Mouse (Mus musculus): ENCODE measurements around the gene Olfr1284. TPM values are rescaled to one million over a fixed set of nuclear protein-coding genes. Genes with fewer than 3 reads are reported as not detected.
A peak's percentile ranks its signal among the peaks of the same experiment; 100 is the strongest.
"Not testable (repeated sequence)": the region's sequence is repeated elsewhere in the genome, so short reads cannot be mapped to it uniquely, and the experiment has no call there.

Olfr1284 gene
- total RNA-seq (2021) = not detected

DNA sequence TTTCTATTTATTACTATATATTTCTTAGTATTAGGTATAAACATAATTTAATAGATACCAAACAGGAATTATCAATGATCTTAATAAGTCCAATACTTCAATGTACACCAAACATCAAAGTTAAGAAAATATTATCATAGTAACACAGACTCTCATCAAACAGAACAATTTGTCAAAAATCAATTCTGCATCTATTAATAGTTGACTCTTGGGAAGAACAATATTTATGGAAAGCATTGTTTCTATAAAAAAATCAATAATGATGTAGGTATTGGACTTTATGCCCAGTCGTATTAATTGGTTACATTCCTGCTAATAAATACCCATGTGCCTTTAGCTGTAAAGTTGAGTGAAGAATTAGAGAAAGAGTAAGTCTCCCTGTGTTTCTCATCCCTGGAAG is at the start of gene Olfr1284:
Gene Olfr1284, plus strand, starts transcription at position 301 of the 400 bp plus-strand sequence.
- DNase-seq (ENCODE audit: low spot score in 2 of 2) = no peak
- intact Hi-C loops (cut with DNase I) = no loop called here

DNA sequence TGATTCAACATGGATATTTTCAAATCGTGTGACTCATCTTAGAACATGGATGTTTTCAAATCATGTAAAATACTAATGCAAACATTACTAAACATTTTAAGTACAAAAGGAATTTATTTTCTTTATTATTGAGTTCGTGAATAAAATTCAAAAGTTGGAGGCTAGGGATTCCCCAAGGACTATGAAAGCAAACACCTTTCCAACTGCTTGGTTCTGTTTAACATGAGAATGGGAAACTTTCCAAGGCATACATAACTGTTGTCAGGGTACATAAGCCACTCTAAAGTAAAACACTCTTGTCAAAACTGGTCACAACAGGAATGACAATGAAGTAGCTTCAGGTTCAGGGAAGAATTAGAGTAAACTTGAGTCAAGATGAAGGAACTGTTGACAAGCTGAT is 49.1 kb upstream of the Olfr1284 start, which contains the start of gene Olfr1281:
Gene Olfr1281, plus strand, starts transcription at position 301 of the 400 bp plus-strand sequence.
- no peak for DNase-seq (ENCODE audit: low spot score in 2 of 2)
- intact Hi-C loops (cut with DNase I) = no loop called here

DNA sequence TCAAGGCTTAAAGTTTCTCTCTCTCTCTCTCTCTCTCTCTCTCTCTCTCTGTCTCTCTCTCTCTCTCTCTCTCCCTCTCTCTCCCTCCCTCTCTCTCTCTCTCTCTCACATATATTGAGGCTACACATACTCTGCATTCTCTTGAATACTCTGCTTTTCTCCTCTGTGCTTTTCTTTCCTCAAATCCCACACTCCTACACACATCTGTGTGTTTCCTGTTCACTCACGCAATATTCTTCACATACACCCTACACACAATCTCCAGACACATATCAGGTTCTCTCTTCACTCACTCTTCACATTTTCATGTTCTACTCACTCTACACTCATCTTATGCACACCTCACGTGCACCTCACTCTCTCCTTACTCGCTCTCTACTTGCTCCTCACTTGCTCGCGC is 41.6 kb upstream of the Olfr1284 start:
- intact Hi-C loops (cut with DNase I) = not testable (repeated sequence)
- DNase-seq (ENCODE audit: low spot score in 2 of 2) = peak; percentile 1 to 49

DNA sequence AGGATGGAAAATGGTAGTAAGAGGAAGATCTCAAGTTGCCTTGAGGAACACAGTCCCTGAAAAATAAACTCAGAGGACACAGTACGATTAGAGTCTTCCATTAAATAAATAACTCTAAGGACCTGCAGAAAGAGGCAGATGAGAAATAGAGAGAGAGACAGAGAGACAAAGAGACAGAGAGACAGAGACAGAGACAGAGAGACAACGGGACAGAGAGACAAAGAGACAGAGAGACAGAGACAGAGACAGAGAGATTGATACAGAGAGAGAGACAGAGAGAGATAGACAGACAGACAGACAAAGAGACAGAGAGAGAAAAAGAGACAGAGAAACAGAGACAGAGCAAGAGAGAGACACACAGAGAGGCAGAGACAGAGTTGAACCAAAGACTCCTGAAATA is 39.3 kb upstream of the Olfr1284 start, which contains the start of gene Olfr1282:
Gene Olfr1282, minus strand, starts transcription at position 101 of the 400 bp plus-strand sequence.
- intact Hi-C loops (cut with DNase I) = no loop called here
- no peak for DNase-seq (ENCODE audit: low spot score in 2 of 2)

DNA sequence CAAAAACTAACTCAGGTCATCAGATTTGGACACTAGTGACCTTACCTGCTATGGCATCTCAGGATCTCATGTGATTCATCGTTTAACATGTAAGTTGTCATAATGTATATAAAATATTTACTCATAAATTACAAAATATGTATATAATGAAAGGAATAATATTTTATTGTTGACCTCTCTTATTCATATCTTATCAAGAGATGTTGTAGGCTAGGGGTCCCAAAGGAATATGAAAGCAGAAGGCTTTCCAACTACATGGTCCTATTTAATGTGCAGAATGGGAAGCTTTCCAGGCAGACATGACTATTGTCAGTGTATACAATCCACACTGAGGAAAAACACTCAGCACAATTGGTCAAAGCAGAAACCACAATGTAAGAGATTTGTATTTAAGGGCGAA is 8.8 kb upstream of the Olfr1284 start, which contains the start of gene Olfr1283:
Gene Olfr1283, plus strand, starts transcription at position 301 of the 400 bp plus-strand sequence.
- intact Hi-C loops (cut with DNase I) = no loop called here
- no peak for DNase-seq (ENCODE audit: low spot score in 2 of 2)

DNA sequence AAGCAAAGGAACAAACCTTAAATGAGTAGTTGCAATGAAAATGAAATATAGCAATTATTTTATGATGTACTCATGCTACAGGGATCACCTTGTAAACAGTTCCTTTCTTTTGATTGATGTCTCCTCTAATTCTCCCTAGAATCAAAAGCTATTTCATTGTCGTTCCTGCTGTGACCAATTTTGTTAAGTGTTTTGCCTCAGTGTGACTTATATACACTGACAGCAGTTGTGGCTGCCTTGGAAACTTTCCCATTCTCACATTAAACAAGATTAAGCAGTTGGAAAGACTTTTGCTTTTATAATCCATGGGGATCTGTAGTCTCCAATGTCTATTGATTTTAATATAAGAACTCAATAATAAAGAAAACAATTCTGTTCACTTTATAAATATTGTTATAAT is 47.6 kb downstream of the Olfr1284 start, which contains the start of gene Olfr1286:
Gene Olfr1286, minus strand, starts transcription at position 185 of the 400 bp plus-strand sequence.
- intact Hi-C loops (cut with DNase I) = no loop called here
- DNase-seq (ENCODE audit: low spot score in 2 of 2) = no peak

Other genes with a start within 250 kb of the Olfr1284 start
- gene Gm15130, start 222.6 kb upstream of the Olfr1284 start, total RNA-seq (2021) = not detected
- gene 4930430A15Rik, start 145.9 kb upstream of the Olfr1284 start, total RNA-seq (2021) = not detected
- gene Olfr1275, start 140.2 kb upstream of the Olfr1284 start, total RNA-seq (2021) = not detected
- not detected for gene Olfr1276, start 121.0 kb upstream of the Olfr1284 start, total RNA-seq (2021)
- not detected for gene Olfr1277, start 101.4 kb upstream of the Olfr1284 start, total RNA-seq (2021)
- gene Olfr1278, start 85.4 kb upstream of the Olfr1284 start, total RNA-seq (2021) = not detected
- not detected for gene Olfr1279, start 74.9 kb upstream of the Olfr1284 start, total RNA-seq (2021)
- not detected for gene Olfr1280, start 61.5 kb upstream of the Olfr1284 start, total RNA-seq (2021)
- not detected for gene Olfr1281, start 49.0 kb upstream of the Olfr1284 start, total RNA-seq (2021)
- not detected for gene Olfr1282, start 39.4 kb upstream of the Olfr1284 start, total RNA-seq (2021)
- not detected for gene Olfr1283, start 8.7 kb upstream of the Olfr1284 start, total RNA-seq (2021)
- not detected for gene Olfr1286, start 47.6 kb downstream of the Olfr1284 start, total RNA-seq (2021)
- gene Olfr1287, start 73.6 kb downstream of the Olfr1284 start, total RNA-seq (2021) = not detected
- not detected for gene Olfr1288, start 98.6 kb downstream of the Olfr1284 start, total RNA-seq (2021)
- not detected for gene Olfr1289, start 105.3 kb downstream of the Olfr1284 start, total RNA-seq (2021)
- not detected for gene Olfr1290, start 118.3 kb downstream of the Olfr1284 start, total RNA-seq (2021)
- not detected for gene Olfr1291-ps1, start 121.7 kb downstream of the Olfr1284 start, total RNA-seq (2021)
- gene Olfr1293-ps, start 149.7 kb downstream of the Olfr1284 start, total RNA-seq (2021) = not detected
- not detected for gene Olfr1294, start 164.8 kb downstream of the Olfr1284 start, total RNA-seq (2021)
- gene Olfr1295, start 194.2 kb downstream of the Olfr1284 start, total RNA-seq (2021) = not detected